Mouse (Mus musculus) megakaryocyte, adult 5-6 weeks (primary cell): ENCODE measurements at regions not wholly inside any gene's neighbourhood (a gene's known extent, or its start where the extent isn't known, plus 50 kb on each side); places are given as distances from the start of the nearest gene placed in this dataset.

Experiments used
- ATAC-seq: 2 replicates; pipeline ENCODE4 v1.8.0; 2016; ENCODE audit warnings: mild to moderate bottlenecking, inconsistent platforms; ENCODE audit not compliant: poor library complexity, severe bottlenecking

DNA sequence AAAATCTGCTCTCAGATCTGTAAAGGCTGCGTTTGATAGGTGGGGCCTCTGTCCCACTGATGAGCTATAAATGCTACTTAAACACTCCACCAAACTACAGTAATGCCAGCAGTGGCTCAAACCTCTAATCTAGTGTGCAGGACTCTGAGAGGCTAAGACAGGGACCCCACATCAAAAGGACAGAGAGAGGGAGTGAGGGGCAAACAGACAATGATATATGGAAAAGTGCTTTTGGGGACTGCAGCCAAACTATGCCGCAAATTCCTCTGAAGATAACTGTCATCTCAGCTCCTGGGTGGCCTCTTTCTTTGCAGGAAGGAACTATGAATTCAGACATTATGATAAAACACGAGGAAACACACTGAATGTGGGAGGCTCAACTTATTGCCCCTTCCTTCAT is 138.9 kb upstream of the Ddit4l start:
- no peak for ATAC-seq

DNA sequence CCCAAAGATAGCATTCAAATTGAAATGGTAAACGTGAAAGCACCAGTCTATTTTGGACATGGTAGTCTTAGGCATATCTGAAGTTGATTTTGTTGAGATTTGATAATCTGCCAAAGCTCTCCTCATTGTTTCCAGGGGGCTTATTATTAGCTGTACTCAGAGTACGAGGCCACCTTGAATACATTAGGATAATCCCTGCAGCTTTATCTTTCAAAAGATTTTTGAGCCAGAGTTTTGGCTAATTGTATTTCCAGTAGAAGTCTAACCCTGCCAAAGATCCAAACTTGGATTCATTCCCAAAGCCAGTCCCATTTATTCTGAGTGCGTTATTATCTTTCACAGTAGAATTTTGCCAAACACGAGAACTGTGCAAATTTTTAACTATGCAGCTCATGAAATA is 138.4 kb upstream of the Ddit4l start:
- no peak for ATAC-seq

DNA sequence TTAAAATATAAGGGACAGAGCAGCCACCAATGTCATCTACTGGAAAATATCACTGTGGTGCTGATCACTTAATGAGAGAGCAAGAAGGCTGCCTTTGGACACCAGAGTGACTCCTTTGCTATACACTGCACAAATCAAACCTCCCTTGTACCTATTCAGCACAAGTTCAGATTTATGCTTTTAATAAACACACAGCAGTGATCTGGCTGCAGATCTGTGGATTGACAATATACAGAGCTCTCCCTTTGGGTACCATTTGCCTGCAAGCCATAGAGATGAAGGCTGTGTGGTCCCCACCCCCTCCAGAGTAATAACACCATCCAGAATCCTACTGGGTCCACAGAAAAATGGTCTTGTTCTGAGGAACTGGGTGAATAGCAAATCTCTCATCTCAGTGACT is 131.8 kb upstream of the Ddit4l start:
- no peak for ATAC-seq

DNA sequence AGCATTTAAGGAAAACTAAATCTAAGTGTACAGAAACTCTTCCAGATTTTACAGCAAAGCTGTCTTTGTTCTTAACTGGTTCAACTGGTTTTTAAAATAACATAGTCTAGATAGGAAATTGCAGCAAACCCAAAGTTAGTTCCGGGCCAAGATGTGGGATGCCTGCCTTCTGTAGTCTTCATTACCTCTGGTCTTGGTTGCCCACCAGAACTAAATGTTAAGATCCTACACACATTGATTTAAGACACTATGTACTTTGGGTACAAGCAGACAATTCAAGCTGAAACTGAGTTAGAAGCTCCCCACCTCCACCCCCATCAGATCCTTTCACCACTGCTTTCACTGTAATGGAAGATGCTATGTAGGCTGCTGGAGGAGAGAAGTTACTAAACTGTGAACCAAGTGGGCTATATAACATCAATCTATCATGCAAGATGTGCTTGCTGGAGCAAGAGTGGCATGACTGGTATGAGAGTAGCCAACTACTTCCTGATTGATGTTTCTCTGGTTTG is 129.8 kb upstream of the Ddit4l start:
- no peak for ATAC-seq

DNA sequence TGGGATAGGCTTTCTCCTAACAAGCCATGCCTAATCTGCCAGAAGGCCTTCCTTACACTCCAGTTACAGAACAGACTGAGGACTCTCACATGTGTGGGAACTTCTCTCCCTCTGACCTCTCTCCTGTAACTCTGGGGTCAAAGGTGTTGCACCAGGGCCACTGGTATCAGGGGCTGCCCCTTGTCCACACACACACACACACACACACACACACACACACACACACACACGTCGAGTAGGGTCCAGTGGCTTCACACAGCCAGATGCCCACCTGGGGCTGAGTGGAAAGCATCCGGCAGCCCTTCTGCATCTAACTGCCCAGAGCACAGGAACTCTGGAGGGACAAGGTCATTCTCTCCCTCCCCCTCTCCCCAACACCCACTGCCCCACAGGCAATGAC is 123.1 kb upstream of the Ddit4l start:
- ATAC-seq: no peak

DNA sequence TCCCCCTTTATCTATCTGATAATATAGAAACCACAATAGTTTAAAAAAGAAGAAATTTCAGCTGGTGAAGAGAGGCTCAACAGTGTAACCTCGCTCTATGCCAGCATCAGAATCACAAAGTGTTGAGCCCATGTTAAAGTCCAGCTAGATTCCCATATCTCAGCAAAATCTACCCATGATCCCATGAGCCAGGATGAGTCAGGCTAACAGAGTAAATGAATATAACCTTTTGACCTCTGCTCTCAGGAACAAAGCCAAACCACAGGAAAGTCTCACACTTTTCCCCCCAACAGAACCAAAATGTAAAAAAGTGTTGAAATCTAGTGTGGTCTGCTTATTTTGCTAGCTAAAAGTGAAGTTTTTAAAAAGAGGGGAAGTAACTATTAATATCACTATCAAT is 110.1 kb upstream of the Ddit4l start:
- peak; percentile 45; the same call in 1 of the 2 replicates for ATAC-seq

DNA sequence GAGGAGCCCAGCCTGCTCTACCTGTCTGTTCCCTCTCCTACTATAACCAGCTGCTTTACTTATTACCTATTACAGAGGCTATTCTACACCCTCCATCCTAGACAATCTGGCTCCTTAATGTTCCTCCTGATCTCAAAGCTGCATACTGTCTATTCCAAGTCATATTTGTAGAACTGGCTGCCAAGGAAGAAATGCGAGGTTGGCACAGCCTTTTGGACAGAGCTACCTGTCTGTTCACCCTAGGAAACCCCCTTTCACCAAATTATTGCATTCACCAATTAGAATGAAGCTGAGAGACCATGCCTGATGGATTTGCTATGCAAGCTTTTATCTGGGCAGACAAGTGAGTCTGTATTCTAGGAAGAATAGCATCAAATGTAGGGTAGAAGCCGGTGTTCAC is 109.0 kb upstream of the Ddit4l start:
- no peak for ATAC-seq

DNA sequence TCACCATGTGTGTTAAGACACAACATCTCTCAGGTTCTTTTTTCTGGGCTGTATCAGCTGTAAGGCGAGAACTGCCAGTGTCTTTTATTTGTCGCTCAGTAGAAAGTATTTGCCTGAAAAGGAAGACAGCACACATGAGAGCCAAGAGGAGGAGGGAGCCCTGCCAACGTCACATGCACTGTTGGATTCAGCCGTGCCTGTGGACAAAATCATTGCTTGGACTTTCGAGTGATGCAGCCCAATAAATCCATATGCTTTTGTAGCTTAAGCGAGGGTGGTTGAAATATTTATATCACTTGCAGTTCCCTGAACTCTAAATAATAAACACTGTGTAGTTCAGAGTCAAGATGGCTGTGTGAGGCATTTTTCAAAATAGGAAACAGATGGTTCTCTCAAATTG is 108.4 kb upstream of the Ddit4l start:
- ATAC-seq: no peak

DNA sequence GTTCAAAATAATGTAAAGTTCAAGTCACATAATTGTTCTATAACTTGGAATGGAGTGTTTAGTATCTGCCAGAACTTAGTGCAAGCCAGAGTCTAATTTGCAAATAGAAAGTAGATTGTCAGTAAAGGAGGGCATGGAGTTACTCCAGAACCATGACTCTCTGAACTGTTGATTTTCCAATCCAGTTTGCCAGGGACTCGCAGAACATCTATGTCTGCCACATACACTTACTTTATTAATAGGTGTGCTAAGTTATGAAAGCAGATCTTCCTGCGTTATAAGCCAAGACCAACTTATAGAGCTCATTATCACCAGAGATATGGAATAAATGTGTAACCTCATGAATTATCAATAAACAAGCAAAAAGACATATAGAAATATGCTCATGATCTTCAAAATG is 107.2 kb upstream of the Ddit4l start:
- no peak for ATAC-seq

DNA sequence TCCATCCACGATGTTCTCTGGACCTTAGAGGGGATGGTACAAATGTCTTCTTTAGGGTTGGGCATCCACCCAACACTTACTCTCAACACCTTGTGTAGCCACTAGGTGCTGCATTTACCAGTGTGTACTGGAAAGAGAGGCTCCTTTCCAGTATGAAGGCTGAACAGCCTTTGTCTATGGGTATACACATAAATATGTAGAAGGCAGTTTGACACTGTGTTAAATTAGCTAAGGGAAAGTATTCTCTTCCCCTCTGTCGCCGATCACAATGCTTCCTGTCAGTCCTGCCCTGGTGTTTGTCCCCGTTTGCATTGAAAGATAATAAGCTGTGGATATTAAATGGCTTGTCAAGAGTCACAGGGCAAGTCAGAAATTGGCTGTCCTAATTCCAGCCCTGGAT is 104.0 kb upstream of the Ddit4l start:
- ATAC-seq: no peak

DNA sequence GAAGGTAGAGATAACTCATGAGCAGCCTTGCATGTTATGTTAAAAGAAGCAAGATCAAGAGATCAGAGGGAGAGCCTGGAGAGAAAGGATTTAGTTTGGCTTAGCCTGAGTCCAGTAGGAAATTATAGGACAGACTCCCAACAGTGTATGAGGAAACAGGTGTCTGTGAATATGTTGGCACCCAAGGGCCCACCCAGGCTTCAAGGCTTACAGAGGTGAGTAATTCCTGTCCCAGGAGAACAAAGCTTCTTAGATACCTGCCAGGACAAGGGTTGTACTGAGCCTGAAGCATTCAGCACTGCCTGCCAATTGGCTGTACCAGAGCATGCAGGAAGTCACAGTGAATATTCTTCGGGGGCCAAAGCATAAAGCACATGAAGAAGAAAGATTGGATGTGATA is 101.2 kb upstream of the Ddit4l start:
- ATAC-seq: no peak

DNA sequence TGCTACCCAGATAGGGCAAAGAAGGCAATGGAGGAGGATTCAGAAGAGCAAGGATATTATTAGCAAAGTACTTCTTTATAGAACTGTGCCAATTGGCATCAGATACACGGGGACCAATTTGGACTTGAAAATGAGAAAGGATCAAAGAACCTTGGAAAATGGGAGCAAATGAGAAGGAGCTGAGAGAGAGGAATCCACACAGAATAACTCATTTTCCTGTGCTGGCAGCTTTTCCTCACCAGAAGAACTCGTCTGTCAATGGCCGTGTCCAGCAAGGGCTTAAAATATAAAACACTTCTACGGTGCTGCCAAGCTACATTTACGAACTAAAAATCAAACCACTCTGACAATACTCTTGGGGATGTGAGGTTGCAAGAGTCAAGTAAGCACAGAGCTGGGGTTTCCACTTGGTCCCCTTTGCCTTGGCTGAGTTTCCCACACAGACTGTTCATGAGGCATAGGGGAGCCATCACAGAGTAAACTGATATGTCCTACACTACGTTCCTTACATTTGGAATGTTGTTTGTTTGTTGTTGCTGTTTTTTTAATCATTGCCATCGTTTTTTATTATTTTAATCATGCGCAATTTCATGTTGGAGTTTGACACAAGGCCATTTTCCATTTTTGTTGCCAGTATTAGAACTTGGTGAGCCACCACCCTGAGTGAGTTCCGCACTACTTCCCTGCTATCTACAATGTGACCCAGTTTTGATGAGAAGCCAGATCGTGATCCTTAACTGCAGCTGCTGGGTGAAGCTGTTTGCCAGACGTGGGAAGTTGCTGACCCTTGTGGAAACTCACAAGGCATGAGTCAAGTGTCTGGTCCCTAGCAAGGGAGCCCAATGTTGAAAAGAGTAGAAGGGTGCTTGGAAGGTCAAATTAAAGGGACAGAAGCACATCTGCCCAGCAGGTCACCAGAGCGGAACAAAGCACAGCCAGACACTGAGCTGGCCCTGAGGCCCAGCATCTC is 95.5 kb upstream of the Ddit4l start:
- ATAC-seq: no peak

DNA sequence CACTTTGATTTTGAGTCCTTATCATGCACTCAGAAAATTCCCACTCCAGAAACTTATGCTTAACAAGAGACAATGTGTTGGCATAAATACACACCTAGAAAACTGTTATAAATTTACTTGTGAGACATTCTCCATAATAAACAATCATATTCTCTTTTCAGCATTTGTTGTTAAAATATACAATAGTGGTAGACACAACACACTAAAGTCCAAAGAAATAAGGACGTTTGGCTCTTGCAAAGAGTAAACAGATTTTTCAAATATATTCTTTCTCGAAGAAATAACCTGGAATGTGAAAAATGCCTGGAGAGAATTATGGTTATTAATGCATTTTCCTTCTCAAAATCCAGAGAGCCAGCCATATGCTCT is 91.8 kb upstream of the Ddit4l start:
- ATAC-seq: no peak

DNA sequence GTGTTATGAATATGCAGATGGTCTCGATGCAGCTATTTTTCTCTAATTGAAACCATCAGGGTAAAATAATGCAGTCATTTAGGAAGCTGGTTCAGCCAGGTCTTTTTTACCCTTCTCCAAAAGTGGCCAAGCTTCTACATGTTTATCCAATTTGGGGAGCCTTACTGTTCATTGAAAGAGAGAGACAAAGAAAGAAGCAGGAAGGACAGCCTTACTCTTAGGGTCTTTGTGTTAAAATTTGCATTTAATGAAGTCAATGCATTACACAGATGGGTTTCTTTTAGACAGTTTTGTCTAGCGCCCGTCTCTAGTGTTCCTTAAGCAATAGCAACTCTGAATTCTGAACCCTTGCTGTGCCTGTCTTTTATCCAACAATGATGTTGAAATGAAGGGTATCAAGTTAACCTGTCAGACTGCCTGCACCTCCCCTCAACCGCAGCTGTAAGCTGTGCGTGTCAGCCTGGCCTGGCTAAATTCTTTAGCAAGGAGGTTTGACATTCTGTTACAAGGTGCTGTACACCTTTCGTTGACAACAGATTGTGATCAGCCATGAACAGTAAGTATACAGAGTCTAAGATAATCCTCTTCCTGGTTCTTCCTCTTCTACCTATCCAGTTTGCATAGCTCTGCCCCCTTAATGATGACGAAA is 91.3 kb upstream of the Ddit4l start:
- no peak for ATAC-seq

DNA sequence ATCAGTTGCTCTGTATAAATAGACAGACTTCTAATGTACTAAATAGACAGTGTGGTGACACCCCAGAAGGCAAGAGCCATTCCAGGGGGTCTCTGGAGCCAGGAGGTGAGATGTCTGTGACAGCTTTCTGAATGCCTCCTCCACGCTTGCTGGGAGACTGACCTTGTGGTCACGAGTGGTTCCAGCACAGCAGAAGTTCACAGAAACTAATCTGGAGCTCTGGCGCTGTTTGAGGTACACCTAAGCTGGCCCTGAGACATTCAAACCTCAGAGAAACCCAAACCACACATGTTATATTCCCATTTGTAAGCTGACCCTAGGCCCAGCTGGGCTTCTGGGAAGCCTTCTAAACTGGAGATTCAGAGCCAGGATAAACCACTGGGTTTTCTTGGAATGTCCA is 79.7 kb upstream of the Ddit4l start:
- no peak for ATAC-seq

DNA sequence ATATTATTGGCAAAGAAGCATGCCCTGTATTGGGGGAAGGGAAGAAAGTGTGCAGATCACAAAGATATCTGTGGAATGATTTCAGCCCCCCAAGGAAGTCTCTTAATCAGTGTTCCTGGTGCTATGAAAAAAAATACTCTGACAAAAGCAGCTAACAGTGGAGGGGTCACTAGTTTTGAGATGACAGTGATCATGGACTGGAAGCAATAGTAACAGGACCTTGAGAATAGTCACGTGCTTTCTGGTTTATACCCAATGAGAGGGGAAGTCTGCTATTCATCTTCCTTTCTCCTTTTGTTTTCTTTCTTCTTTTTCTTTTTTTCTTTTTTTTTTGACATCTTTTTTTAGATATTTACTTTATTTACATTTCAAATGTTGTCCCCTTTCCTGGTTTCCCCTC is 79.1 kb upstream of the Ddit4l start:
- ATAC-seq: no peak

DNA sequence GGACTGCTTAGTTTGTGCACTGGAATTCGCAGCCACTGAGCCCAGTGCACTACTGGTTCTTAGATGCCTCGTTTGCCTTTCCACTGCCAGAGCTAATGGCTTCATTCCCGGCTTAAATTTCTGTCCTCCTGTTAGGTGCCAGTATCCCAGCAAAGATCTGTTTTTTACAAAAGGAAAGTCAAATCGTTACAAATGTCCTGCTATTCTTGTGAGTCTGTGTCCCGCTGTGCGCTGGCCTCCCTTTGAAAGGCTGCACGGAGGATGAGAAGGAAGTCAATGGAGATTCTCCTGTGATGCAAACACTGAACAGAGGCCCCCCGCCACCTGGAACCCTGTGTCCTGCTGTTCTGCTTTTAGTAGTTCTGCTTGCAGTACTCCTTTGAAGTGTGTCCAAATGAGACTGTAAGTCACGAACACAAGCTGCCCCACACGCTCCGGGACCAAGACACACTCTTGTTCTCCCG is 74.0 kb upstream of the Ddit4l start:
- no peak for ATAC-seq

DNA sequence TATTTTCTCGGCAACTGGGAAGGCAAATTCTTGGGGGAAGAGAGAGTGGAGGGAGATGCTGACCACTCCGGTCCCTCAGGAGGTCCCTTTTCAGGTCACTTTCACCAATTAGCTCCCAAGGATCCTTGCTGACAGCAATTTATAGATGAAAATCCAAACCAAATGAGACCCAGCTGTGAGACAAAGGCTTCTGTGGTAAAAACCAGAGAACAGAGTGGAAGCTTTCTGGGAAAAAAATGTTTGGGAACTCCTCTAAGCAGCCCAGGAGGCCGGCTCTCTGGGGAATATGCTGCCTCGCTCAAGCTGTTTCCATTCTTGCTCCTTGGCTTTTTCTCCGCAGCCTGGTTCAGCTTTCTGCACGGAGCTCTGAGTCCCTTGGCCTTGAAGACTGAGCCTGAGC is 73.5 kb upstream of the Ddit4l start:
- no peak for ATAC-seq

DNA sequence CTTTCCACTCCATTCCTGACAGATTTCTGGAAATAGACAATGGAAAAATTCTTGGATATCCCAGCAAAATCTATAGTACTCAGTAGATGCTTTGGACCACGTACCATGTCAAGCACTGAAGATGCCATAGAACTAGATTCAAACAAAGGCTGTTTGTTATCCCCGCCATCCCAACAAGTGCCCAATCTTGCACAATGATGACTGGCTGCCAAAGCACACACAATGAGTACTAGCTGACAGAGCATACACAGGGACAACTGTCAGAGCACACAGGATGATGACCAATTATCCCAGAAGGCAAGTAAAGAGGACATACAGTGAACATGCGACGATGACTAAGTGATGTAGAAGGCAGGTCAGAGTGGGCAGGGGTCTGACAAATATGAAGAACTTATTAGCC is 70.7 kb upstream of the Ddit4l start:
- no peak for ATAC-seq

DNA sequence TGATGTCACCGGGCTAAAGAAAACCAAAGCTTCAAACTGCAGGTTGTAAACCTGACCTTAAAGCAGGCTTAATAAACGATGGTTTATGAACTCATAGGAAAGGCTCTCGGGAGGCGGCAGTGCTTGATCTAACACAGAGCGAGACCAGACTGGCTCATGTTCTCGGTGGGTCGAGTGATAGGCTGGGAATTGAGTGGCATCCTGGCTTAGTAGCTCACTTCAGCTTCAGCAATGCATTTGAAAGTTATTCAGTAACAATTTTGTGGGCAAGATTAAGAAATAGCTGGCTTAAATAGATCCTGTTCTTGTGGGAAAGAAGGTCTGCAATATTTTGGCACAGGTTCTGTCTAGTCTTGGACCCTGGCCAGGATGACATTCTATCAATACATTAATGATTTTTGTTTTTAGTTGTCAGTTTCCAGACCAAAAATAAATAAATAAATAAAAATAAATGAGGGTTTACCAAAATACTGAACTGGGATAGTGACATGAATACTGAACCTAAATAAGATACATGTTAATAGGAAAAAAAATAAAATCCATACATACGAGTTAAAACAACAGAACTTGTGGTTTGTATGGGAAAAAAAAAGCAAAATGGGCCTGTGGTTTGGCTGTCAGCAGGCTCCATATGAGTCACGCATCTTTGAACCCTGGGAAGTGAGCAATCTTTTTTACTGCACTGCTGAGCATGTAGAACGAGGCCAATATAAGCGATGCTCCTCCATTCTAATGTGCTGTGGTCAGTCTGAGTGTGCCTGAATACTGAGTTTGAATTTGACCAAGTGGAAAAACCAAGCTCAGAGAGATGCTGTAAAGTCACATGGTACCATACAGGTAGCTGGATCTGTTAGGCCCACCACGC is 68.7 kb upstream of the Ddit4l start:
- no peak for ATAC-seq

DNA sequence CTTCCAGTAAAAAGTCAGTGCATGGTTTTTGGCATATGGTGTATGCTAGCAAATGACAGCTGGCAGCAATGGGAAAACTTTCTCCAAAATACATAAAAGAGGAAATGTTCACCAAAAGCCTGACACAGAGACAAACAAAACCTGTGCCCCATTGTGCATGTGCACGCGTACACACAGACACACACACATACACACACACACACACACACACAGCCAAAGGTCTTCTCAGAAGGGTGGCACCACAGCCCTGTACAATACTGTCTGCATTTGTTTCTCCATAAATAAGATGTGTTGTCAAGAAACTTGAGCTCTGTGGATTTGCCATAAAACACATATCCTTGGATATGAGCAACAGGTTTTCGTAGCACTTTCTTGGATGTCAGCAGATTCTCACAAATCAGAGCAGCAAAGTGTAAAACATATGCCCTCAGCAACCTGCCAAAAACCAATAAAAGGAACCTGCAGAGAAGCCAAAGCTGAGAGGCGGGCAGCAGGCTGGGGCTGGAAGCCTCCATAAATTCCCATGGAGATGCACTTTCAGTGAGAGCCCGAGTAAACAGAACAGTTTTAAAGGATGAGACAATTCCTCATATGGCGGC is 60.5 kb upstream of the Ddit4l start:
- no peak for ATAC-seq
